Mouse (Mus musculus): Measurements from ENCODE around the gene Ifi208. TPM values are rescaled to one million over a fixed set of nuclear protein-coding genes. Genes with fewer than 3 reads are reported as not detected.
"Not testable (repeated sequence)": the region's sequence is repeated elsewhere in the genome, so short reads cannot be mapped to it uniquely, and the experiment has no call there.

The Ifi208 gene
- polyA plus RNA-seq, 1 experiment from 2014 or later = not detected

DNA sequence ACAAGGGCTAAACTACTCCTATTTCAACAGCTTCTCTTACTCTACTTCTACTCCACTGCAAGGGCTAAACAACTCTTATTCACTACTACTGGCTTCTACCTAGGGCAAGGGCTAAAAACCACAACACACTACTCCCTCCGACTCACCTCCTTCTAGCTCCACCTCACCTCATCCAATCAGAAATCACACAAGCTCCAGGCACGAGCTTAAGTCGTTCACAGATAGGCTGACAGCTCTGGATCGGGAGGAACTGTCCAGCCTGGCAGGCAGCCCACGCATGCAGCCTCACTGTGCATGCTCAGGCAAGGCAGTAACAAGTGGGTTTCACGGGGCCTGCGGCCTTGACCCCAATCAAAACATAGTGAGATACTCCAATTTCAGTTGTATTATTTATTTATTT, 59.7 kb downstream of the Ifi208 start:
- WGBS = 40% methylated on average over 7 of the region's 7 CpGs
- no peak overlapping the region for H3K27ac ChIP-seq (ENCODE audit: low read depth, low read length)
- no peak for DNase-seq (ENCODE audit: low spot score)

DNA sequence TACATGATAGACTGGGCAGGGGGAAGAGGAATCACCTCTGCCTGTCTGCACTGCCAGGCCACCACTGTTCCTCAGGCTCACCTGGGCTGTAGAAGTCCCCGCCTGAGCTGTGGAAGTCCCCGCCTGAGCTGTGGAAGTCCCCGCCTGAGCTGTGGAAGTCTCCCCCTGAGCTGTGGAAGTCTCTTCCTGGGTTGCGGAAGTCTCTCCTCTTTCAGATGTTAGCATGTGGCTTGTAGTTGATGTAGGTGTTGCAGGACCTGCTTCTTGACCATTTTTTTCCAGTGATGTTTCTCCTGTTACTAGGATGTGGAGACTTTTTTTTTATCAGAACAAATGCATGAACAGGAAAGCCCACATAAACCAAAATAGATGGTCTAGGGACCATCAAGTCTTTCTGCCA, 61.5 kb downstream of the Ifi208 start:
- not testable (repeated sequence) for H3K36me3 ChIP-seq (ENCODE audit: control insufficient read depth, insufficient read depth, low read length); H3K9ac ChIP-seq (ENCODE audit: low read length); H3K27ac ChIP-seq (ENCODE audit: low read depth, low read length); ATAC-seq (ENCODE audit: insufficient read depth, low FRiP score, low TSS enrichment); H3K27me3 ChIP-seq (ENCODE audit: control insufficient read depth, insufficient read depth, low read length); DNase-seq (ENCODE audit: low spot score); H3K4me3 ChIP-seq (ENCODE audit: low read depth, low read length); H3K4me1 ChIP-seq (ENCODE audit: control insufficient read depth, insufficient read depth, low read length); H3K9me3 ChIP-seq (ENCODE audit: control insufficient read depth, low read length); H3K4me2 ChIP-seq (ENCODE audit: low read depth)
- 87% methylated on average over 4 of the region's 4 CpGs for WGBS

More for the DNA sequence above, 59.7 kb downstream of the Ifi208 start:
- H3K4me2 ChIP-seq (ENCODE audit: low read depth) = no peak overlapping the region
- no peaks in the 10 kb centered on the region for H3K9me3 ChIP-seq (ENCODE audit: control insufficient read depth, low read length)
- H3K9ac ChIP-seq (ENCODE audit: low read length) = no peak overlapping the region
- H3K4me3 ChIP-seq (ENCODE audit: low read depth, low read length) = no peak overlapping the region
- H3K4me1 ChIP-seq (ENCODE audit: control insufficient read depth, insufficient read depth, low read length) = no peaks in the 10 kb centered on the region
- no peaks in the 10 kb centered on the region for H3K27me3 ChIP-seq (ENCODE audit: control insufficient read depth, insufficient read depth, low read length)
- H3K36me3 ChIP-seq (ENCODE audit: control insufficient read depth, insufficient read depth, low read length) = no peaks in the 10 kb centered on the region
- no peak for ATAC-seq (ENCODE audit: insufficient read depth, low FRiP score, low TSS enrichment)

DNA sequence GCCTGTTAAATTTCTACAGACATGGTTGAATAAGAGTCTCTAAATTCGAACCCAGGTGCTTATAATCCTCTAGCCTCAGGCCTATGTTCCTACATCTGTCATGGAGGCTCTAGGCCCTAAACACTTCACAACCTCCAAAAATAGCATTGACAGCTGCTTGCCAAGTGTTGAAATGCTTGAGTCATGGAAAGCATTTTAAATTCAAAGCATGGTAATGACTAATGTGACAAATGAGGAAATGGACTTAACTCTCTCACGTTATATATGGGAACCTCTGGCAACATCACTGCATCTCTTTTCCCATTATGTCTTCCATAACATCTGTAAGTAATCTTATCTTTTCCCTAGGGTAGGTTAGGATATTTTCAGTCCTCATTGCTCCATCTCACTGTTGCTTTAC, 63.5 kb downstream of the Ifi208 start:
- no peak overlapping the region for H3K4me2 ChIP-seq (ENCODE audit: low read depth)
- H3K27me3 ChIP-seq (ENCODE audit: control insufficient read depth, insufficient read depth, low read length) = no peaks in the 10 kb centered on the region
- H3K9ac ChIP-seq (ENCODE audit: low read length) = no peak overlapping the region
- ATAC-seq (ENCODE audit: insufficient read depth, low FRiP score, low TSS enrichment) (no peak), DNase-seq (ENCODE audit: low spot score) (no peak)
- no peaks in the 10 kb centered on the region for H3K4me1 ChIP-seq (ENCODE audit: control insufficient read depth, insufficient read depth, low read length)
- no peaks in the 10 kb centered on the region for H3K9me3 ChIP-seq (ENCODE audit: control insufficient read depth, low read length)
- no peak overlapping the region for H3K27ac ChIP-seq (ENCODE audit: low read depth, low read length)
- 59% methylated on average over 2 of the region's 2 CpGs for WGBS
- H3K4me3 ChIP-seq (ENCODE audit: low read depth, low read length) = no peak overlapping the region
- H3K36me3 ChIP-seq (ENCODE audit: control insufficient read depth, insufficient read depth, low read length) = no peaks in the 10 kb centered on the region

DNA sequence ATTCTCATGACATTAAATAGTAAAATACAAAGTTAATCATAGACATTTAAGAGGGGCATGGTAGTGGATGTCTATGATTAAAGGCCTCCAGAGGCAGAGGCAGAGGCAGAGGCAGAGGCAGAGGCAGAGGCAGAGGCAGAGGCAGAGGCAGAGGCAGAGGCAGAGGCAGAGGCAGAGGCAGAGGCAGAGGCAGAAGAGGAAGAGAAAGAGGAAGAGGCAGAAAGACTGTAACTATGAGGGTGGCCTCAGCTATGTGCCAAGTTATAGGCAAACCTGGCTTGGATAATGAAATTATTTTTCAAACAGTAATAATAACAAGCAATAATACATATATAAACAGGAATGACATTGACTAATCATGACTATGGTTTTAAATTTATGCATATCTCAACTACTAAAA, 67.1 kb downstream of the Ifi208 start:
- H3K27ac ChIP-seq (ENCODE audit: low read depth, low read length) = no peak overlapping the region
- H3K9me3 ChIP-seq (ENCODE audit: control insufficient read depth, low read length) = no peaks in the 10 kb centered on the region
- no peaks in the 10 kb centered on the region for H3K4me1 ChIP-seq (ENCODE audit: control insufficient read depth, insufficient read depth, low read length)
- ATAC-seq (ENCODE audit: insufficient read depth, low FRiP score, low TSS enrichment) (no peak), DNase-seq (ENCODE audit: low spot score) (no peak)
- H3K27me3 ChIP-seq (ENCODE audit: control insufficient read depth, insufficient read depth, low read length) = no peaks in the 10 kb centered on the region
- no peak overlapping the region for H3K9ac ChIP-seq (ENCODE audit: low read length)
- H3K4me2 ChIP-seq (ENCODE audit: low read depth) = no peak overlapping the region
- H3K4me3 ChIP-seq (ENCODE audit: low read depth, low read length) = no peak overlapping the region
- no peaks in the 10 kb centered on the region for H3K36me3 ChIP-seq (ENCODE audit: control insufficient read depth, insufficient read depth, low read length)

DNA sequence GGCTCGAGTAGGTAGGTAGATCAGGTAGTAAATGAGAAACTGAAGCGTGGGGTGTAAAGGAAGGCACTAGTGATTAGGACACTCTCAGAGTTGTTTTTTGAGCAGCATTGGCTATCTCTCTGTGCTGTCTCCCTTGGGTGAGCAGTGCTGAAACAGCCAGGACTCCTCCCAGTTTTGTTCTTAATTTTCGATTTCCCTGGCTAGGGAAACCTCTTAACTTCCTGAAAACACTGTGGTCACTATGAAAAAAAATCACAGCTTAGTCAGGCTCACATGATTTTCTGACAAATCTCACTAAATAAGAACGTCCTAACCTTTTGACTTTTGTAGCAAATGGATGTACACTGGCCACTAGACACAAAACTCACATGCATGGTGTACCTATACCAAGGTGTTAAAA, 68.2 kb downstream of the Ifi208 start, which contains the start of gene Ifi207:
TSS of gene Ifi207 (minus strand) at position 92 of the 400 bp plus-strand sequence.
- H3K4me2 ChIP-seq (ENCODE audit: low read depth) = no peak within 1 kb of the TSS
- H3K4me3 ChIP-seq (ENCODE audit: low read depth, low read length) = no peak within 1 kb of the TSS
- H3K27ac ChIP-seq (ENCODE audit: low read depth, low read length) = no peak within 1 kb of the TSS
- H3K27me3 ChIP-seq (ENCODE audit: control insufficient read depth, insufficient read depth, low read length) = no peaks in the 10 kb centered on the region
- WGBS = 87% methylated on average over 4 of the region's 4 CpGs
- no peaks in the 10 kb centered on the region for H3K36me3 ChIP-seq (ENCODE audit: control insufficient read depth, insufficient read depth, low read length)
- no peaks in the 10 kb centered on the region for H3K4me1 ChIP-seq (ENCODE audit: control insufficient read depth, insufficient read depth, low read length)
- ATAC-seq (ENCODE audit: insufficient read depth, low FRiP score, low TSS enrichment) = no peak
- DNase-seq (ENCODE audit: low spot score) = no peak
- no peak within 1 kb of the TSS for H3K9ac ChIP-seq (ENCODE audit: low read length)
- H3K9me3 ChIP-seq (ENCODE audit: control insufficient read depth, low read length) = no peaks in the 10 kb centered on the region

DNA sequence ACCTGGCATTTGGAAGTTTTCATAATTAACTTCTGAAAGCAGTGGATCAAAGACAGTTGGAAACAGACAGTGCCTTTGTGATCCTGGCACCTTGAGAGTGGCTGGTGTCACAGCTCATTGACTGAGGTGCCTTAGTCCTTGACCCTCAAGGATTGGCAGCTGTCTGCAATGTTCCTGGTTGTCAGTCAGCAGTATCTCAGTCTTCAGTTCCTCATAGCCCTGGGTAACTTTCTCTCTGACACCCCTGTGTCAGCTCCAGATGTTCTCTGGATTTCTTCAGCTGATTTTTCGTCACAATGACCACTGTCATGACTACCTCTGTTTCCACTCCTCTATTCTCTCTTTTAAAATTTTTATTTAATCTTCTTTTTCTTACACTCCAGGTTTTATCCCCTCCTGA, 68.8 kb downstream of the Ifi208 start:
- no peak for ATAC-seq (ENCODE audit: insufficient read depth, low FRiP score, low TSS enrichment)
- Histone ChIP-seq H3K9ac (ENCODE audit: low read length) (no peak overlapping the region), H3K36me3 (ENCODE audit: control insufficient read depth, insufficient read depth, low read length) (no peaks in the 10 kb centered on the region), H3K27ac (ENCODE audit: low read depth, low read length) (no peak overlapping the region), H3K9me3 (ENCODE audit: control insufficient read depth, low read length) (no peaks in the 10 kb centered on the region), H3K27me3 (ENCODE audit: control insufficient read depth, insufficient read depth, low read length) (no peaks in the 10 kb centered on the region), H3K4me1 (ENCODE audit: control insufficient read depth, insufficient read depth, low read length) (no peaks in the 10 kb centered on the region), H3K4me2 (ENCODE audit: low read depth) (no peak overlapping the region), H3K4me3 (ENCODE audit: low read depth, low read length) (no peak overlapping the region)
- DNase-seq (ENCODE audit: low spot score) = no peak
- 73% methylated on average over 1 of the region's 1 CpGs for WGBS

Small RNAs within 50 kb of the gene (microRNA-seq; reads per million reads assigned to microRNA genes)
- gene Gm44339 = not detected

Other genes starting within 250 kb of the Ifi208 start
- gene Ifi206, start 182.6 kb upstream of the Ifi208 start, polyA plus RNA-seq (2014; fragmentation: Nextera tagmentation; extraction: Ambion mirVana) = not detected in 2 replicates
- not detected in 2 replicates for gene Ifi214, start 137.7 kb upstream of the Ifi208 start, polyA plus RNA-seq (2014; fragmentation: Nextera tagmentation; extraction: Ambion mirVana)
- not detected in 2 replicates for gene Ifi213, start 74.4 kb upstream of the Ifi208 start, polyA plus RNA-seq (2014; fragmentation: Nextera tagmentation; extraction: Ambion mirVana)
- not detected in 2 replicates for gene Ifi209, start 42.8 kb upstream of the Ifi208 start, polyA plus RNA-seq (2014; fragmentation: Nextera tagmentation; extraction: Ambion mirVana)
- gene Ifi207, start 68.1 kb downstream of the Ifi208 start, polyA plus RNA-seq (2014; fragmentation: Nextera tagmentation; extraction: Ambion mirVana) = 0.57 and 0.96 TPM in 2 replicates
- gene Ifi204, start 93.3 kb downstream of the Ifi208 start, polyA plus RNA-seq (2014; fragmentation: Nextera tagmentation; extraction: Ambion mirVana) = 0.56 and 0.88 TPM in 2 replicates
- gene Ifi211, start 239.4 kb downstream of the Ifi208 start, polyA plus RNA-seq (2014; fragmentation: Nextera tagmentation; extraction: Ambion mirVana) = 0.50 and 0.93 TPM in 2 replicates

All from neural tube, embryonic 11.5 days (tissue).